Mouse (Mus musculus): ENCODE measurements around the gene Dnajc27. TPM values are rescaled to one million over a fixed set of nuclear protein-coding genes. Genes with fewer than 3 reads are reported as not detected.

Gene Dnajc27
- polyA plus RNA-seq, 1 experiment from 2014 or later: 9.6 TPM

DNA sequence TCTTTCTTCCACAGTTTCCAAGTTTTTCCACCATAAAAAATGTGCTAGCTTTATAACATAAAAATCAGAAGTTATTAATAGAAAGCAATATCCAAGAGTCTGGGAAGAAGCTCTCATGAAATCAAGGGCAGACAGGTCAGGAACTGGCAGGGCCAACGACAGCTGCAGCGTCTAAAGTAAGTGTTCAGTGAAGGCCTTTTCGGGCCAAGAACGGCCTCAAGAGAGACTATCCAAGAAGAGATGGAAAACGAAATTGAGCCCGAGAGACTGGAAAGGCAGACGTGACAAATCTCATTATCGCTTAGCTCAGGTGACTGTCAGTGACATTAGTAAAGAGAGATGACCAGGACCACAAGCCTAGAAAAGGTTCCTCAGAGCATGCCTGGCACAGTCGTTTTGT, 24.1 kb upstream of the Dnajc27 start:
- Histone ChIP-seq H3K4me3 (no peak overlapping the region), H3K9me3 (replicated peaks) (no peaks in the 10 kb centered on the region), H3K27me3 (no peaks in the 10 kb centered on the region), H3K4me1 (no peaks in the 10 kb centered on the region), H3K27ac (no peak overlapping the region), H3K4me2 (no peak overlapping the region), H3K36me3 (ENCODE audit: poor library complexity, severe bottlenecking) (no peaks in the 10 kb centered on the region), H3K9ac (no peak overlapping the region)
- ATAC-seq: no peak
- WGBS: 87% methylated on average over 9 of the region's 9 CpGs

DNA sequence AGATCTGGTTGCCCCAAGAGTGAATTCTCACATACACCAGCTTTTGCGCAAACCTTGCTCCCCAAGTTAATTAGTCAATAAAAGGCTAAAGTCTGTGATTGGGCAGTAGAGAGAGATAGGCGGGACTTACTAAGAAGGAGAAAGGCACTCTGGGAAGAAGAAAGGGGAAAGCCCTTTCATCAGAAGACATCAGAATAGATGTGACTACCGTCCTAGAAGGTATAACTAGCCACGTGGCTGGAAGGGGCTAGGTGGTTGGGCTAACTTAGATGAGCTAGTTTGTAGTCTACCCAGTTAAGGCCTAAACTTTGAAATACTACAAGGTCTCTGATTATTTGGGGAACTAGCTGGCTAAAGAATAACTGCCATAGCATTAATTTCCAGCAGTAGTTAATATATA, 22.7 kb upstream of the Dnajc27 start:
- ATAC-seq: no peak
- Histone ChIP-seq H3K9ac (no peak overlapping the region), H3K36me3 (ENCODE audit: poor library complexity, severe bottlenecking) (no peaks in the 10 kb centered on the region), H3K4me2 (no peak overlapping the region), H3K9me3 (replicated peaks) (no peaks in the 10 kb centered on the region), H3K4me3 (no peak overlapping the region), H3K27ac (no peak overlapping the region), H3K27me3 (no peaks in the 10 kb centered on the region), H3K4me1 (no peaks in the 10 kb centered on the region)
- WGBS: 81% methylated on average over 4 of the region's 4 CpGs

DNA sequence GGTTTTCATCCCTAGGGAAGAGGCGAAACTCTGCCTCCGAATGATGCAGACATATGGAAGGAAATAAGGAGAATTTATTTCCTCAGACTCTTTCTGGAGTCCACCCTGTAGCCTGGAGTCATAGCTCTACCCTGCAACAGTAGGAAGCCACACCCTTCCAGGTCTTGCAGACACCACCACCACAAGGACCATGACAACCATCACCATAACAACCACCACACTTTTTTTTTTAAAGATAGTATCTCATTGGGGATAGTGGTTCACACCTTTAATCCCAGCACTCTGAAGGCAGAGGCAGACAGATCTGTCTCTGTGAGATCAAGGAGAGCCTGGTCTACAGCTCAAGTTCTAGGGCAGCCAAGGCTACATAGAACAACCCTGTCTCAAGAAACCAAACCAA, 16.9 kb upstream of the Dnajc27 start:
- H3K9ac ChIP-seq: no peak overlapping the region
- no peaks in the 10 kb centered on the region for H3K9me3 ChIP-seq (replicated peaks)
- WGBS: 91% methylated on average over 2 of the region's 2 CpGs

DNA sequence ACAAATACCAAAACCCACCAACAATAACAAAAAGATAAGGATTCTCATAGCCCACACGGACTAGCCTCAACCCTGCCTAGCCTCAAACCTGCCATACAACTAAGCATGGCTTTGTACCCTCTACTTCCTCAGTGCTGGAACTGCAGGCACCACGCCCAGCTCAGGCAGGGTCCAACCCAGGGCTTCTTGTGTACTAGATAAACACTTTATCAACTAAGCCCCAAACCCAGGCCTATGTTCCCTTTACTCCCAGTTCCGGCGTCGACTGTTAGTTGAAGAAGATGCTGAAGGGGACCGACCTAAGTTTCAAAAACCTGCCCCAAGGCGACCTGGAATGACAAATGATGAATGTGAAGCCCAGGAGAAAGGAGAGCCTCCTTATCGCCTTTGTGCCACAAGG, 16.4 kb upstream of the Dnajc27 start:
- Histone ChIP-seq H3K27me3 (no peaks in the 10 kb centered on the region), H3K9ac (no peak overlapping the region), H3K9me3 (replicated peaks) (no peaks in the 10 kb centered on the region), H3K4me3 (no peak overlapping the region), H3K36me3 (ENCODE audit: poor library complexity, severe bottlenecking) (no peaks in the 10 kb centered on the region), H3K4me2 (no peak overlapping the region), H3K4me1 (no peaks in the 10 kb centered on the region), H3K27ac (no peak overlapping the region)
- 82% methylated on average over 8 of the region's 8 CpGs for WGBS
- no peak for ATAC-seq

More for the DNA sequence above, 16.9 kb upstream of the Dnajc27 start:
- Histone ChIP-seq H3K4me2 (no peak overlapping the region), H3K27ac (no peak overlapping the region), H3K4me3 (no peak overlapping the region), H3K4me1 (no peaks in the 10 kb centered on the region), H3K36me3 (ENCODE audit: poor library complexity, severe bottlenecking) (no peaks in the 10 kb centered on the region), H3K27me3 (no peaks in the 10 kb centered on the region)
- ATAC-seq: no peak

GRCm38 (mm10) chr12:4066681-4067459, 15.5 kb upstream of the Dnajc27 start:
- no peak for ATAC-seq
- 76% methylated on average over 6 of the region's 6 CpGs for WGBS
- no peaks in the 10 kb centered on the region for H3K36me3 ChIP-seq (ENCODE audit: poor library complexity, severe bottlenecking)
- H3K4me3 ChIP-seq: no peak overlapping the region
- H3K27me3 ChIP-seq: no peaks in the 10 kb centered on the region
- H3K4me1 ChIP-seq: no peaks in the 10 kb centered on the region
- H3K9me3 ChIP-seq (replicated peaks): no peaks in the 10 kb centered on the region
- no peak overlapping the region for H3K9ac ChIP-seq
- no peak overlapping the region for H3K27ac ChIP-seq
- no peak overlapping the region for H3K4me2 ChIP-seq

- H3K4me2 ChIP-seq: no peak overlapping the region
- H3K9ac ChIP-seq: no peak overlapping the region
Observed at GRCm38 (mm10) chr12:4068551-4068950, 13.8 kb upstream of the Dnajc27 start.

DNA sequence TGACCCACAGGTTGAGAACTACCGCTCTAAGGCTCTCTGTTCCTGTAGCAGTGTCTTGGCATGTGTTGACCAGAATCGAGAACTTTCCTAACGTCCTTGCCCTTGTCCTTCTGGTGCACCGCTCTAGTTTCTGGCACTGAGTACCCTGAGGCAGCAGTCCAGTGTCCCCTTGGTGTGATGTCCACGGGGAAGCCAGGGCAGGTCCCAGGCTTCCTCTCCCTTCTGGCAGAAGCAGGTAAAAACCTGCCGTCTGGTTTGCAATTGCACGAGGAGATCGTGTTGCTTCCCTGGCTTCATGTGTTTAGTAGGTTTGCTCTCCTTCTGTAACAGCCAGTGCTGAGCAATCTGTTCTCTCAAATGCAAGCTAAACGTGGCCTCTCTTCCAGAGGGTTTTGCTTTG, 10.7 kb upstream of the Dnajc27 start:
- Histone ChIP-seq H3K27ac (no peak overlapping the region), H3K36me3 (ENCODE audit: poor library complexity, severe bottlenecking) (no peaks in the 10 kb centered on the region), H3K27me3 (no peaks in the 10 kb centered on the region), H3K4me3 (no peak overlapping the region), H3K9me3 (replicated peaks) (no peaks in the 10 kb centered on the region), H3K9ac (no peak overlapping the region), H3K4me2 (no peak overlapping the region), H3K4me1 (no peaks in the 10 kb centered on the region)
- 80% methylated on average over 9 of the region's 9 CpGs for WGBS
- no peak for ATAC-seq

More at GRCm38 (mm10) chr12:4068551-4068950, 13.8 kb upstream of the Dnajc27 start:
- WGBS: 81% methylated on average over 4 of the region's 4 CpGs
- Histone ChIP-seq H3K9me3 (replicated peaks) (no peaks in the 10 kb centered on the region), H3K4me3 (no peak overlapping the region), H3K27me3 (no peaks in the 10 kb centered on the region), H3K27ac (no peak overlapping the region), H3K36me3 (ENCODE audit: poor library complexity, severe bottlenecking) (no peaks in the 10 kb centered on the region), H3K4me1 (no peaks in the 10 kb centered on the region)
- no peak for ATAC-seq

DNA sequence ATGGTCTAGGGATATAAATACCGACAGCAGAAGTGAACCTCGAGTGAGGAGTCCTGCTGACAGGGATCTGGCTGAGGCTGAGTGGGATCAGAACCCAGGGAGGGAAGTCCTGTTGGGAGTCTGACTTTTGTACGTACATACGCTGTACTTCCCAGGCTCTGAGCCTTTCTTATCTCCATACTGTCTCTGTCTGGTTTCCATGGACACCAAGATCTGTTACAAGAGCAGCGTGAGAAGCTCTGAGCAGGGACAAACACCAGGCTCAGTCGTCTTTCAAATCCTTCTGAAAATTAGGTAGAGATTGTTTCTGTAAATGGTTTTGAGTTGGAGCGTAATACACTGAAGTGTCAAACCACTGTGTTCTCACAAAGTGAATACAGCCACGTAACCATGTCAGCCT, 7.0 kb upstream of the Dnajc27 start:
- Histone ChIP-seq H3K27ac (no peak overlapping the region), H3K4me3 (no peak overlapping the region), H3K4me2 (no peak overlapping the region), H3K36me3 (ENCODE audit: poor library complexity, severe bottlenecking) (no peaks in the 10 kb centered on the region), H3K4me1 (no peaks in the 10 kb centered on the region), H3K9ac (no peak overlapping the region), H3K27me3 (no peaks in the 10 kb centered on the region), H3K9me3 (replicated peaks) (no peaks in the 10 kb centered on the region)
- 58% methylated on average over 8 of the region's 8 CpGs for WGBS
- no peak for ATAC-seq

GRCm38 (mm10) chr12:4076383-4076782, 6.0 kb upstream of the Dnajc27 start:
- no peaks in the 10 kb centered on the region for H3K36me3 ChIP-seq (ENCODE audit: poor library complexity, severe bottlenecking)
- H3K4me2 ChIP-seq: no peak overlapping the region
- H3K27me3 ChIP-seq: no peaks in the 10 kb centered on the region
- H3K4me3 ChIP-seq: no peak overlapping the region
- no peaks in the 10 kb centered on the region for H3K4me1 ChIP-seq
- no peak overlapping the region for H3K9ac ChIP-seq
- no peak for ATAC-seq
- H3K9me3 ChIP-seq (replicated peaks): no peaks in the 10 kb centered on the region
- H3K27ac ChIP-seq: no peak overlapping the region

DNA sequence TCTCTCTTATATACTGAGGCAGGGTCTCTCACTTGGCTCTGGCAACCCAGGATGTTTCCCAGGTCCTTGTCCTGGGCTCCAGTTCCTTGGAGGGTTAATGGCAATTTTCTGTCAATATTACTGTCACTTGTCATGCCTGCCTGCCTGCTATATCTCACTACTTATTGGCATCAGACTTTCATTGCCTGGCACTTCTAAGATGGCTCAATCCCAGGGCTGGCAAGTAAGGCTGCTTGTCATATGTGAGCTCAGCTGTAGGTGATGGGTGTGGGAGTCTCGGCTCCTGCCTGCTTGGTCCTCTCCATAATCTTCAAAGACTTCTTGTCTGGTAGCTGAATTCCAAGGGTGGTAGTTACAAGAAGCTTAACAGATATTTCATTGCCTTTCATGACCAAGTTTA, 4.3 kb upstream of the Dnajc27 start:
- Histone ChIP-seq H3K9me3 (replicated peaks) (no peaks in the 10 kb centered on the region), H3K9ac (no peak overlapping the region), H3K4me2 (no peak overlapping the region), H3K27ac (no peak overlapping the region), H3K36me3 (ENCODE audit: poor library complexity, severe bottlenecking) (no peaks in the 10 kb centered on the region), H3K4me3 (no peak overlapping the region), H3K27me3 (no peaks in the 10 kb centered on the region), H3K4me1 (peaks cover 7% of the 10 kb centered on the region)
- 70% methylated on average over 1 of the region's 1 CpGs for WGBS
- ATAC-seq: no peak

- no peaks in the 10 kb centered on the region for H3K27me3 ChIP-seq
- WGBS: 1% methylated on average over 2 of the region's 2 CpGs
- no peak overlapping the region for H3K9ac ChIP-seq
- no peaks in the 10 kb centered on the region for H3K36me3 ChIP-seq (ENCODE audit: poor library complexity, severe bottlenecking)
- H3K4me3 ChIP-seq: no peak overlapping the region
- no peaks in the 10 kb centered on the region for H3K9me3 ChIP-seq (replicated peaks)
- H3K27ac ChIP-seq: no peak overlapping the region
- H3K4me2 ChIP-seq: no peak overlapping the region
- ATAC-seq: no peak
- H3K4me1 ChIP-seq: peaks cover 19% of the 10 kb centered on the region
Observed at GRCm38 (mm10) chr12:4080311-4080710, 2.1 kb upstream of the Dnajc27 start.

DNA sequence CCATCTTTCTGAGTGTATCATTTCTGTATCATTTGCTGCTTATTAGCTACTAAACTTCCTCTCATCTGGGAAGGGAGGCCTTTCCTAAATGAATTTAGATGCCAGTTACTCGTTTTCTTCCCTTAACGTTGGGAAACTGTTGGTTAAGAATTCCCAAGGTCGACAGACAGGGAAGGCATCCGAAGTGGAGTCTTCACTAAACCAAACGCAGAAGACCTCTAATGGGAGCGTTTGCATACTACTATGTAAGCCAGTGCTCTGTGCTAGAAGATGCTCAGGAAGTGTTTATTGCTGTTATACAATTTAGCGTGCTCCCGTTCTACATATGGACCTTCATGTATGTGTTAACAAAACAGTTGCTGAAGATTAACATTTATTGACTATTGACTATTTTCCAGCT, 1.1 kb downstream of the Dnajc27 start:
- WGBS: 71% methylated on average over 8 of the region's 8 CpGs
- peak overlapping the region; percentile 68 for H3K9ac ChIP-seq
- no peak for ATAC-seq
- H3K27me3 ChIP-seq: no peaks in the 10 kb centered on the region
- H3K36me3 ChIP-seq (ENCODE audit: poor library complexity, severe bottlenecking): peaks cover 29% of the 10 kb centered on the region
- H3K4me2 ChIP-seq: peak overlapping the region; percentile 59
- H3K27ac ChIP-seq: no peak overlapping the region
- peak overlapping the region; percentile 48 for H3K4me3 ChIP-seq
- peaks cover 19% of the 10 kb centered on the region for H3K4me1 ChIP-seq
- no peaks in the 10 kb centered on the region for H3K9me3 ChIP-seq (replicated peaks)

DNA sequence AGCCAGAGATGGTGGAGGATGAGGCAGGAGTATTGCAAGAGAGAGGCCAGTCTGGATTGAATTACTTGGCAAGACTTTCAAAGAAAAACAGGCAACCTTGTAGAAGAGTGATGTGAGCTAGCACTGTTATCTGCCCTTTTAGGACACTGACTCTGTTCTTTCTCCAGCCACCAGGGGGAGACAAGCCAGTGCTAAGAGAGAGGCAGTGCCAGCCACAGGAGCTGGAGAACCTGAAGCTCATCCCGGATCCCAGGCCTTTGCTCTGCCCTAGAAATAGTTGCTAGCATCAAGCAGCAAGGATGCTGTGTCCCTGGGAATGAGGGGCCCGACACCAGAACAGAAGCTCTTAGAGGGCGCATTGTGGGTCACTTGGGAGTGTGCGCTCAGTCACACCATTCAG, 25.0 kb downstream of the Dnajc27 start:
- H3K36me3 ChIP-seq (ENCODE audit: poor library complexity, severe bottlenecking): peaks cover 57% of the 10 kb centered on the region

More for the DNA sequence above, 25.0 kb downstream of the Dnajc27 start:
- Histone ChIP-seq H3K4me1 (no peaks in the 10 kb centered on the region), H3K27me3 (no peaks in the 10 kb centered on the region), H3K9ac (no peak overlapping the region), H3K4me3 (no peak overlapping the region), H3K4me2 (no peak overlapping the region), H3K9me3 (replicated peaks) (no peaks in the 10 kb centered on the region), H3K27ac (no peak overlapping the region)
- peak; percentile 82 for ATAC-seq
- 71% methylated on average over 4 of the region's 4 CpGs for WGBS
